Mouse (Mus musculus) sigmoid colon, adult 10 weeks (tissue): Measurements from ENCODE around the gene H2-Q1. TPM values are rescaled to one million over a fixed set of nuclear protein-coding genes. Genes with fewer than 3 reads are reported as not detected.

Source experiments
- polyA plus RNA-seq: library from polyadenylated mRNA; stranded (reverse); fragments of 350-450 nt; fragmentation: Illumina TruSeq; extraction: RNeasy Lipid Tissue Mini Kit (QIAGEN cat#74804); gene quantifications from one replicate; pipeline ENCODE4 v1.2.3, GENCODE M21; 2014; ENCODE audit warnings: low read depth, low replicate concordance

Gene H2-Q1
- 45.4 TPM for polyA plus RNA-seq

DNA sequence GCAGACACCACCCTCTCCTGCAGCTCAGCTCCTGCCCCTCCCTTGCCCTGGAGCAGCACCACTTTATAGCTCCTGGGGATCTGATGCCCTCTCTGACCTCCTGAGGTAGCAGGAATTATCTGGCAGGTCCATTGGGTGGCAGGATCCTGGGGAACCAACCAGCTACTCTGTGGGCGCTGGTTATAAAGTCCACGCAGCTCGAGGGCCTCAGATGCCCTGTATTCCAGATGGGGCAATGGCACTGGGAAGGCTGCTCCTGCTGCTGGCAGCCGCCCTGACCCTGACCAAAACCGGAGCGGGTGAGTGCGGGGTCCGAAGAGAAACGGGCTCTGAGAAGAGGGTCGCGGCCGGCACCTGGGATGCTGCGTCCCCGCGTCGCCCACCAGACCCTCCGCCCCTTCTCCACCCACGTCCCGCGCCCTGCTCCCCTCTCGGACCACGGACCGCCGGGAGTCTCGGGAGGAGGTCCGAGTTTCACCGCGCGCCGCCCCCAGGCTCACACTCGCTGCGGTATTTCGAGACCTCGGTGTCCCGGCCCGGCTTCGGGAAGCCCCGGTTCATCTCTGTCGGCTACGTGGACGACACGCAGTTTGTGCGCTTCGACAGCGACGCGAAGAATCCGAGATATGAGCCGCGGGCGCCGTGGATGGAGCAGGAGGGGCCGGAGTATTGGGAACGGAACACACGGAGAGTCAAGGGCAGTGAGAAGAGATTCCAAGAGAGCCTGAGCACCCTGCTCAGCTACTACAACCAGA, at the start of gene H2-Q1:
TSS of gene H2-Q1 (plus strand) at position 79 of the 755 bp plus-strand sequence.

DNA sequence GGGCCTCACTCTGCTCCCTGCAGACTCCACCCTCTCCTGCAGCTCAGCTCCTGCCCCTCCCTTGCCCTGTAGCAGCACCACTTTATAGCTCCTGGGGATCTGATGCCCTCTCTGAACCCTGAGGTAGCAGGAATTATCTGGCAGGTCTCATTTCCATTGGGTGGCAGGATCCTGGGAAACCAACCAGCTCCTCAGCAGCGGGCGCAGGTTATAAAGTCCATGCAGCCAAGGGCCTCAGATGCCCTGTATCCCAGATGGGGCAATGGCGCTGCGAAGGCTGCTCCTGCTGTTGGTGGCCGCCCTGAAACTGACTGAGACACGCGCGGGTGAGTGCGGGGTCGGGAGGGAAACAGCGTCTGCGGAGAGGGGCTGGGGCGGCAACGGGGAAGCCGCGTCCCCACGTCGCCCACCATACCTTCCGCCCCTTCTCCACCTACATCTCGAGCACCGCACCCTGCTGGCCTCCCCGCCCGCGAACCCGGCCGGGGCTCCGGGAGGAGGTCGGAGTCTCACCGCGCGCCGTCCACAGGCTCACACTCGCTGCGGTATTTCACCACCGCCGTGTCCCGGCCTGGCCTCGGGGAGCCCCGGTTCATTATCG, 22.0 kb downstream of the H2-Q1 start, which contains the start of gene H2-Q2:
TSS of gene H2-Q2 (plus strand) at position 172 of the 601 bp plus-strand sequence.

Other genes starting within 250 kb of the H2-Q1 start
- gene Ly6g6e, start 243.5 kb upstream of the H2-Q1 start, polyA plus RNA-seq, result 2.8 TPM
- not detected for gene Ly6g6d, start 242.3 kb upstream of the H2-Q1 start, polyA plus RNA-seq
- not detected for gene Ly6g6f, start 234.8 kb upstream of the H2-Q1 start, polyA plus RNA-seq
- 5.3 TPM for gene Abhd16a, start 231.1 kb upstream of the H2-Q1 start, polyA plus RNA-seq
- not detected for gene Ly6g5c, start 212.1 kb upstream of the H2-Q1 start, polyA plus RNA-seq
- gene Ly6g5b, start 205.0 kb upstream of the H2-Q1 start, polyA plus RNA-seq, result not detected
- gene Gpank1, start 198.9 kb upstream of the H2-Q1 start, polyA plus RNA-seq, result 0.85 TPM
- 96.9 TPM for gene Csnk2b, start 198.4 kb upstream of the H2-Q1 start, polyA plus RNA-seq
- 2.2 TPM for gene D17H6S53E, start 194.0 kb upstream of the H2-Q1 start, polyA plus RNA-seq
- gene Apom, start 188.4 kb upstream of the H2-Q1 start, polyA plus RNA-seq, result not detected
- gene Bag6, start 185.2 kb upstream of the H2-Q1 start, polyA plus RNA-seq, result 16.8 TPM
- gene Prrc2a, start 155.5 kb upstream of the H2-Q1 start, polyA plus RNA-seq, result 12.8 TPM
- 7.7 TPM for gene Aif1, start 144.3 kb upstream of the H2-Q1 start, polyA plus RNA-seq
- gene Lst1, start 132.0 kb upstream of the H2-Q1 start, polyA plus RNA-seq, result not detected
- gene Ltb, start 126.0 kb upstream of the H2-Q1 start, polyA plus RNA-seq, result not detected
- 0.35 TPM for gene Tnf, start 118.4 kb upstream of the H2-Q1 start, polyA plus RNA-seq
- 0.54 TPM for gene Lta, start 115.1 kb upstream of the H2-Q1 start, polyA plus RNA-seq
- gene Gm16181, start 99.6 kb upstream of the H2-Q1 start, polyA plus RNA-seq, result not detected
- 8.0 TPM for gene Atp6v1g2, start 86.7 kb upstream of the H2-Q1 start, polyA plus RNA-seq
- not detected for gene Nfkbil1, start 84.6 kb upstream of the H2-Q1 start, polyA plus RNA-seq
- 10.4 TPM for gene Ddx39b, start 78.7 kb upstream of the H2-Q1 start, polyA plus RNA-seq
- 76.9 TPM for gene H2-D1, start 57.7 kb upstream of the H2-Q1 start, polyA plus RNA-seq
- gene H2-Q2, start 21.8 kb downstream of the H2-Q1 start, polyA plus RNA-seq, result 288 TPM
- gene H2-Q4, start 59.2 kb downstream of the H2-Q1 start, polyA plus RNA-seq, result 34.4 TPM
- 7.1 TPM for gene H2-Q6, start 104.4 kb downstream of the H2-Q1 start, polyA plus RNA-seq
- 12.5 TPM for gene H2-Q7, start 118.8 kb downstream of the H2-Q1 start, polyA plus RNA-seq
- 3.2 TPM for gene H2-Q10, start 149.7 kb downstream of the H2-Q1 start, polyA plus RNA-seq
- not detected for gene Pou5f1, start 185.6 kb downstream of the H2-Q1 start, polyA plus RNA-seq
- gene Tcf19, start 196.4 kb downstream of the H2-Q1 start, polyA plus RNA-seq, result 2.7 TPM
- gene Cchcr1, start 196.7 kb downstream of the H2-Q1 start, polyA plus RNA-seq, result 4.6 TPM
- gene Psors1c2, start 212.8 kb downstream of the H2-Q1 start, polyA plus RNA-seq, result not detected
- not detected for gene Cdsn, start 231.7 kb downstream of the H2-Q1 start, polyA plus RNA-seq
- gene 2300002M23Rik, start 247.0 kb downstream of the H2-Q1 start, polyA plus RNA-seq, result not detected